Mouse (Mus musculus): ENCODE data around the gene Wwc2. TPM values are rescaled to one million over a fixed set of nuclear protein-coding genes. Genes with fewer than 3 reads are reported as not detected.
A peak's percentile ranks its signal among the peaks of the same experiment; 100 is the strongest.

The Wwc2 gene
- polyA plus RNA-seq, 1 experiment, result 1.4 TPM

GRCm38 (mm10) chr8:47947672-47948618, 42.8 kb downstream of the Wwc2 start:
- 72% methylated on average over 19 of the region's 19 CpGs for WGBS
- DNase-seq (ENCODE audit: low read depth, low spot score), result no peak

GRCm38 (mm10) chr8:47943049-47943448, 47.7 kb downstream of the Wwc2 start:
- 73% methylated on average over 10 of the region's 10 CpGs for WGBS
- no peak for DNase-seq (ENCODE audit: low read depth, low spot score)

- 57% methylated on average over 5 of the region's 5 CpGs for WGBS
Measured at GRCm38 (mm10) chr8:47941028-47941427, 49.7 kb downstream of the Wwc2 start.

GRCm38 (mm10) chr8:47939933-47940870, 50.5 kb downstream of the Wwc2 start:
- no peak for DNase-seq (ENCODE audit: low read depth, low spot score)
- 52% methylated on average over 10 of the region's 10 CpGs for whole genome bisulfite sequencing

More at GRCm38 (mm10) chr8:47941028-47941427, 49.7 kb downstream of the Wwc2 start:
- no peak for DNase-seq (ENCODE audit: low read depth, low spot score)

GRCm38 (mm10) chr8:47939217-47939616, 51.5 kb downstream of the Wwc2 start:
- 72% methylated on average over 7 of the region's 7 CpGs for WGBS
- DNase-seq (ENCODE audit: low read depth, low spot score), result no peak

- no peak for DNase-seq (ENCODE audit: low read depth, low spot score)
- WGBS, result 61% methylated on average over 9 of the region's 9 CpGs
Measured at GRCm38 (mm10) chr8:47936386-47936785, 54.3 kb downstream of the Wwc2 start.

GRCm38 (mm10) chr8:47935461-47935860, 55.3 kb downstream of the Wwc2 start:
- no peak for DNase-seq (ENCODE audit: low read depth, low spot score)
- 54% methylated on average over 5 of the region's 5 CpGs for WGBS

- DNase-seq (ENCODE audit: low read depth, low spot score), result no peak
- WGBS, result 91% methylated on average over 3 of the region's 3 CpGs
Measured at GRCm38 (mm10) chr8:47933087-47933486, 57.6 kb downstream of the Wwc2 start.

- 31% methylated on average over 16 of the region's 16 CpGs for WGBS
- peak; percentile 8 for DNase-seq (ENCODE audit: low read depth, low spot score)
Measured at GRCm38 (mm10) chr8:47932028-47932790, 58.5 kb downstream of the Wwc2 start.

- WGBS, result 78% methylated on average over 7 of the region's 7 CpGs
- no peak for DNase-seq (ENCODE audit: low read depth, low spot score)
Measured at GRCm38 (mm10) chr8:47931371-47931770, 59.4 kb downstream of the Wwc2 start.

GRCm38 (mm10) chr8:47929615-47930014, 61.1 kb downstream of the Wwc2 start:
- WGBS, result 86% methylated on average over 12 of the region's 12 CpGs
- DNase-seq (ENCODE audit: low read depth, low spot score), result no peak

- no peak for DNase-seq (ENCODE audit: low read depth, low spot score)
- WGBS, result 85% methylated on average over 12 of the region's 12 CpGs
Measured at GRCm38 (mm10) chr8:47928604-47929185, 62.0 kb downstream of the Wwc2 start.

- WGBS, result 75% methylated on average over 6 of the region's 6 CpGs
- no peak for DNase-seq (ENCODE audit: low read depth, low spot score)
Measured at GRCm38 (mm10) chr8:47924921-47925320, 65.8 kb downstream of the Wwc2 start.

GRCm38 (mm10) chr8:47922816-47923215, 67.9 kb downstream of the Wwc2 start:
- no peak for DNase-seq (ENCODE audit: low read depth, low spot score)
- 67% methylated on average over 10 of the region's 10 CpGs for WGBS

GRCm38 (mm10) chr8:47922011-47922410, 68.7 kb downstream of the Wwc2 start:
- DNase-seq (ENCODE audit: low read depth, low spot score), result no peak
- 77% methylated on average over 4 of the region's 4 CpGs for WGBS

- whole genome bisulfite sequencing, result 97% methylated on average over 6 of the region's 6 CpGs
- DNase-seq (ENCODE audit: low read depth, low spot score), result no peak
Measured at GRCm38 (mm10) chr8:47920575-47921144, 70.1 kb downstream of the Wwc2 start.

- DNase-seq (ENCODE audit: low read depth, low spot score), result no peak
- 77% methylated on average over 19 of the region's 19 CpGs for WGBS
Measured at GRCm38 (mm10) chr8:47917060-47918035, 73.4 kb downstream of the Wwc2 start.

- 43% methylated on average over 2 of the region's 2 CpGs for WGBS
- no peak for DNase-seq (ENCODE audit: low read depth, low spot score)
Measured at GRCm38 (mm10) chr8:47915521-47915920, 75.2 kb downstream of the Wwc2 start.

Measured in large intestine, adult 2 months (tissue).